Mouse (Mus musculus) heart, adult 18-20 months (tissue): ENCODE measurements around the gene Olfr303. TPM values are rescaled to one million over a fixed set of nuclear protein-coding genes. Genes with fewer than 3 reads are reported as not detected.
"Not testable (repeated sequence)": the region's sequence is repeated elsewhere in the genome, so short reads cannot be mapped to it uniquely, and the experiment has no call there.

Experiments
- DNase-seq, 2 experiments: peaks; one replicate each; pipeline ENCODE4 v3.0.0; 2021 to 2022; ENCODE audit warnings: mixed read lengths in 1 of 2
- long read RNA-seq, 2 experiments: library from polyadenylated mRNA; stranded (forward); transcript quantifications; one replicate each; pipeline ENCODE4 v2.0.0; 2021
- total RNA-seq, 2 experiments: library from RNA; stranded (reverse); gene quantifications; 2 replicates each; pipeline ENCODE4 v1.2.3; 2021

Olfr303 gene
- not detected for total RNA-seq
- long read RNA-seq, experiment 1: 0 reads
- long read RNA-seq, experiment 2: 0 reads

GRCm38 (mm10) chr7:86397689-86398088 lies at the start of gene Olfr303:
Olfr303 (minus strand) TSS chr7:86397789.
- DNase-seq: no peak

GRCm38 (mm10) chr7:86403546-86403945 lies 6.0 kb upstream of the Olfr303 start, which contains the start of gene Olfr301:
Olfr301 (plus strand) TSS chr7:86403846.
- no peak for DNase-seq

- DNase-seq: no peak
These were observed 11.0 kb downstream of the Olfr303 start, which contains the start of gene Olfr304 for GRCm38 (mm10) chr7:86386558-86386957. Olfr304 (minus strand) TSS chr7:86386658.

GRCm38 (mm10) chr7:86385769-86386168 lies 11.8 kb downstream of the Olfr303 start:
- no peak for DNase-seq

GRCm38 (mm10) chr7:86366828-86367227 lies 30.8 kb downstream of the Olfr303 start, which contains the start of gene Olfr305:
Olfr305 (minus strand) TSS chr7:86366928.
- DNase-seq: no peak

DNA sequence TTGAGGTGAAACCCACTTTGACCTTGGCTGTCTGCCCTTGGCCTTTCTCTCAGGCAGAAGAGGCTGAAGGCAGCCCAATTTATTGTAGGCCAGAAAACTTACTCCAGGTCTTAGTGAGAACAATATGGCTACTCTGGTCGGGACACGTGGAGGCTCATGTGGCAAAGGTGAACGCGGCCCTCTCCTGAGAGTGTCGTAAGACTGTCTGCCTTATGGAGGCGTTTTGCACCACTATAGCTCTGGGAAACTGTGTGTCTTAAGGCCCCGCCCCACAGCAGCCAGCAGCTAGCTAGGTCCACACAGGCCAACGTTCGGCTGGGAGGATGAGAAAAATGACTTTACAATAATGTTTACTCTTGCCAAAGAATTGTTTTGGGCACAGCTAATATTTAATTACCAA lies 51.3 kb downstream of the Olfr303 start:
- not testable (repeated sequence) for DNase-seq

- no peak for DNase-seq
These were observed 53.3 kb downstream of the Olfr303 start for GRCm38 (mm10) chr7:86344253-86344652.

GRCm38 (mm10) chr7:86342881-86343565 lies 54.6 kb downstream of the Olfr303 start:
- no peak for DNase-seq

Other genes starting within 250 kb of the Olfr303 start
- gene Vmn2r75, start 226.0 kb downstream of the Olfr303 start, total RNA-seq: not detected
- not detected for gene Vmn2r76, start 151.5 kb downstream of the Olfr303 start, total RNA-seq
- not detected for gene Olfr310, start 120.6 kb downstream of the Olfr303 start, total RNA-seq
- not detected for gene Olfr309, start 84.1 kb downstream of the Olfr303 start, total RNA-seq
- gene Olfr308, start 72.2 kb downstream of the Olfr303 start, total RNA-seq: not detected
- not detected for gene Olfr307, start 60.2 kb downstream of the Olfr303 start, total RNA-seq
- gene Olfr305, start 30.9 kb downstream of the Olfr303 start, total RNA-seq: not detected
- not detected for gene Olfr304, start 11.1 kb downstream of the Olfr303 start, total RNA-seq
- gene Olfr301, start 6.1 kb upstream of the Olfr303 start, total RNA-seq: not detected
- not detected for gene Olfr299, start 62.1 kb upstream of the Olfr303 start, total RNA-seq
- not detected for gene Olfr298, start 94.7 kb upstream of the Olfr303 start, total RNA-seq
- gene Olfr297, start 122.2 kb upstream of the Olfr303 start, total RNA-seq: not detected
- not detected for gene Olfr295, start 186.1 kb upstream of the Olfr303 start, total RNA-seq
- gene Olfr294, start 218.9 kb upstream of the Olfr303 start, total RNA-seq: not detected